Mouse (Mus musculus) small intestine, adult 2 months (tissue): ENCODE measurements around the gene Asgr1.

Source experiments
- CTCF ChIP-seq: fragments of 200-500 bp; IDR thresholded peaks from 2 replicates; pipeline ENCODE4 v1.5.1; 2012; ENCODE audit warnings: low read depth, mild to moderate bottlenecking, control low read depth, inconsistent platforms, low read length, moderate library complexity, mixed read lengths; ENCODE audit not compliant: insufficient replicate concordance, insufficient read length; ENCODE audit errors: extremely low read depth
- POLR2A ChIP-seq: fragments of 200-500 bp; IDR thresholded peaks from 2 replicates; pipeline ENCODE4 v1.6.1; 2012; ENCODE audit warnings: low read depth, mild to moderate bottlenecking, control low read depth, inconsistent platforms, low read length, moderate library complexity

DNA sequence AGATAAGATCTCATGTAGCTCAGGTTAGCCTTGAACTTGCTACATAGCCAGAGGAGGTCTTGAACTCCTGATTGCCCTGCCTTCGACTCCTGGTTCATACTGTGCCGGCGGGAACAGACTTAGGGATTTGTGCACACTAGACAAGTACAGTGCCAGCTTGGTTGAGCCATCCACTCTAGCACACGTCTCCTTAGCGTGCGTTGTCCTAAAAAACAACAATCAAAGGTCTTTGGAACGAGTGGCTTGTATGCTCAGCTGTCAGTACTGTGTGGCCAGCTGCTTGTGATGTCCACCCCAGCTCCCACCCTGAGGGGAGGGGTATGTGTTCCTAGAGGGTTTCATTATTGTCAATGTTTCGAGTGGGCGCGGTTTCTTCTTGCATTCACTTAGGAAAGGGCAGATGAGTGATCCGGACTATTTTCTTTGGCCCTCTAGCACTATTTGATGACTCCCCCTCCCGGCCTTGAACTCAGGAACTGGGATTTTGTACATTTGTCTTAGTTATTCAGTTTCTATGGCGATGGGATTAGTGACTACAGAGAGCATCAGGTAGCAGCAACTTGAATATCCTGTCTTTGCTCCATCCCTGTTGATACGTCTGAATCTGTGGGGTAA is 49.9 kb downstream of the Asgr1 start:
- TF ChIP-seq POLR2A (no peak), CTCF (no peak)
